Mouse (Mus musculus) kidney, adult 9 months (tissue): ENCODE measurements around the gene Pced1a.
"Not testable (repeated sequence)": the region's sequence is repeated elsewhere in the genome, so short reads cannot be mapped to it uniquely, and the experiment has no call there.

Experiments used
- DNase-seq: peaks from one replicate; pipeline ENCODE4 v3.0.0; 2022

Pced1a gene

GRCm38 (mm10) chr2:130386212-130386611 is 38.3 kb downstream of the Pced1a start:
- DNase-seq: no peak

DNA sequence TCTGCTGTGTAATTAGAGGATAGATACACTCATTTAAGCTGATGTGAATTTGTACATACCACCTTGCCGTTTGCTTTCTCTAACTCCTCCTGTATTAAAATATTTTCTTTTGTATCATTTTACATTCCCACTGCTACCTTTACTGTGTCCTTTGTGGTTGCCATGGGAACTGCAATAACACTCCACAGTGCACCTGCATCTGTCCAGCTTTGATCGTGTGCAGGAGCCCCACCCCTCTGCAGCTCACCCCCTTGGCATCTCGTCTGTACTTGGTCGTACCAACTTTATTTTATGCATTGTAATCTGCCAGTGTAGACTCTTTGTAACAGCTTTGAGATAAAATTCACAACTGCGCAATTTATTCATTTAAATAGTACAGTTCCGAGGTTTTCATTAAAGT is 40.6 kb downstream of the Pced1a start:
- DNase-seq: no peak

DNA sequence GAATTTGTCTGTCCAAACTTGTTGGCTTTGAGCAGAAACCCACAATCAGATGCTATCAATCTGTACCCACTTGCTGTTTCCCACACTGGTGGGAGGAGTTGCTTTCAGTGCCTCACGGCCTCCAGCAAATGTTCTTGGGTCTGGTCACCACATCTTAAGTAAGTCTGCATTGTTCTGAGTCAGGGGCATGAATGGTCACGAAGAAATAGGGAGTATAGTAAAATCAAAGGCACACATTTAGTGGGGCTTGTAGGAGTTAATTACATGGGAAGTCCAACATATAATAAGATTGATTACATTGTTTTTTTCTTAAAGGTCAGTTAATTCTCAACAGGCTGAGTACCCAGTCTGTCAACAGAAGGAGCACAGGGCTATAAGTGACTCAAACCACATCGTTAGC is 41.3 kb downstream of the Pced1a start:
- no peak for DNase-seq

DNA sequence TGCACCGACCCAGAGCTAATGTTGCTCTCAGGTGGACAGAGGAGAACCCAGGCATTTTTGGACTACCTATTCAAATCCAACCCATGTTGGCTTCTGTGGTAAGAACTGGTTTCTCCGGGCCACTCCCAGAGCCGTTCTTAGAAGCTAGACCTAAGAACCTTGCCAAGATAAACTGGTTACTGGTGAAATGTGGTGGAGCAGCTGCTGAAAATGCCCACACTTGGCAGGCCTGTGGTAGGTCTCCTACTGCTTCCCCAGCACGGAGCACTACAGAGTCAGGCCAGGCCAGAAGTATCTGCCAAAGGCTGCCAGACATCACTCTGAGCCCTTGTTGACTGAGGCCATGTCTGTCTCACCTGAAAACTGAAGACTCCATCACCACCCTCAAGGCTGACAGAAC is 49.5 kb downstream of the Pced1a start:
- DNase-seq: no peak

- DNase-seq: not testable (repeated sequence)
These were observed 51.5 kb downstream of the Pced1a start for GRCm38 (mm10) chr2:130373026-130373425.

- DNase-seq: no peak
These were observed 57.1 kb downstream of the Pced1a start for GRCm38 (mm10) chr2:130367386-130367785.
